Mouse (Mus musculus): Measurements from ENCODE around the gene Srgap3.

DNA sequence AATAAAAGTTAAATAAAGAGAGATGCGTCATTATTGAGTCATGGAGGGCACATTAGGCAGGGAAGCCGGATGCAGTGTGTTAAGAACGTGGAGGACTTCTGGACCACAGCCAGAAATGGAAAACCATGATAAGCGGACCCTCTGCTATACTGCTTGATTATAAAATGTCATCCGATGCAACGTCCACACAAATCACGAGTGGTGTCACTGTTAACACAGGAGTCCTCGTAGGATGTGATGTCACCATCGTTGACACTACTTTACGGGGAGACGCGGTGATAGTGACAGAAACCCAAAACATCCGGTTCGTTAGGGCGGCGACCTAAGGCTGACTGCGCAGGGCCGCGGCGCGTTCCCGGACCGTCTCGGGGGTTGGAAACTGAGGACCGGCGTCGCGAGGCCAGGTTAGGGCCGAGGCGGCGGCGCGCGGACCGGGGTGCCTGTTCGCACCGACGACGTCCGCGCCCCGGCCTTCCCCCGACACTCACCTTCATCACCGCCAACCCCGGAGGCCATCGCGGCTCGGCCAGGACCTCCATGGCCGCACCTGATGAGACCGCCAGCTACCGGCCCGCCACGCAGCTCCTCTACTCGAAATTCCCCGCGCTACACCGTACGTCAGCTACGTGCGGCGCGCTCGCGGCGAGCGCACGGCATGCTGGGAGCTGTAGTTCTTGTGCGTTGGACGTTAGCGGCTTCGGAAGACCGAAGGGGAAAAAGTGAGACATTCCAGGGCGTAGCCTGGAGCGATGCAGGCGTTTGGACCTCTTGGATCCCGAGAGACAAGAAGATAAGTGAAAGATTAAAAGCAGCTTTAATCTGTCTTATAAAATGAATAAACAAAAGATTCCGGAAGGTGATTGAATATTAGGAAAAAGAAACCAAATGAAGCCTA, 250.8 kb downstream of the Srgap3 start, which contains the start of gene Rad18:
- TF ChIP-seq CTCF (IDR thresholded peaks at IDR 0.05; ENCODE audit: low read depth), result no peak
- TF ChIP-seq EP300 (IDR thresholded peaks at IDR 0.05; ENCODE audit: low read depth), result no peak
